Mouse (Mus musculus) B cell, adult 2 months (primary cell): Measurements from ENCODE around the gene Capn2.

Experiments used
- DNase-seq, 2 experiments: peaks; one replicate each; pipeline ENCODE4 v3.0.0; 2022

Capn2 gene

DNA sequence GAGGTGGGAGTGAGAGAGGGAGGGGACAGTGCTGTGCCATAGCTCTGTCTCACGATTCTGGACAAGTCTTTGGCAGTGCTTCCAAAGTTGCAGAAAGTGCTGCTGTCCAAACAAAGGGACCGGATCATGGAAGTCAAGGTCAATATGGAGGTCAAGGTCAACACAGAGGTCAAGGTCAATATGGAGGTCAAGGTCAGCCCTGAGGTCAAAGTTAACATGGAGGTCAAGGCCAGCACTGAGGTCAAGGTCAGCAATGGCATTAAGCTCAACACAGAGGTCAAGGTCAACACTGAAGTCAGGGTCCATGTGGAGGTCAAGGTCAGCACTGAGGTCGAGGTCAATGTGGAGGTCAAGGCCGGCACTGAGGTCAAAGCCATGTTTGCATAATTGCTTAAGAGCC lies 16.6 kb downstream of the Capn2 start:
- no peak for DNase-seq

DNA sequence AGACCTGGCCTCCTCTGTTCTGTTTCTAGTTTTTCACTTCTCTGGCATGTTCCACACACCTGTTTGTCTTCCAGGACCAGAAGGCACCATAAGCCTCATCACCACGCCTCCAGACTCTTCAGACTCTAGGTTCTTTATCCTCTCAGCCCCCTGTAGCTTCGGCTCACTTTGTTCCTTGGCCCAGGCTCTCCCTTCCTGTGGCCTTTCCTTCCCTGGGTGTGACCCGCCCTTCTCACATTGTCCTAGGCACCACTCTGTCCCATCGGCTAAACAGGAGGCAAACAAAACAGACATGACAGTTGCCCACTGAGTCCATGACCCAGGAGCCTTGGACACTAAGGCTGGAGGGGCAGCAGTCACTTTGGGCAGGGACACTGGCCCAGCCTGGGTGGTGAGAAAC lies 17.2 kb downstream of the Capn2 start:
- no peak for DNase-seq

DNA sequence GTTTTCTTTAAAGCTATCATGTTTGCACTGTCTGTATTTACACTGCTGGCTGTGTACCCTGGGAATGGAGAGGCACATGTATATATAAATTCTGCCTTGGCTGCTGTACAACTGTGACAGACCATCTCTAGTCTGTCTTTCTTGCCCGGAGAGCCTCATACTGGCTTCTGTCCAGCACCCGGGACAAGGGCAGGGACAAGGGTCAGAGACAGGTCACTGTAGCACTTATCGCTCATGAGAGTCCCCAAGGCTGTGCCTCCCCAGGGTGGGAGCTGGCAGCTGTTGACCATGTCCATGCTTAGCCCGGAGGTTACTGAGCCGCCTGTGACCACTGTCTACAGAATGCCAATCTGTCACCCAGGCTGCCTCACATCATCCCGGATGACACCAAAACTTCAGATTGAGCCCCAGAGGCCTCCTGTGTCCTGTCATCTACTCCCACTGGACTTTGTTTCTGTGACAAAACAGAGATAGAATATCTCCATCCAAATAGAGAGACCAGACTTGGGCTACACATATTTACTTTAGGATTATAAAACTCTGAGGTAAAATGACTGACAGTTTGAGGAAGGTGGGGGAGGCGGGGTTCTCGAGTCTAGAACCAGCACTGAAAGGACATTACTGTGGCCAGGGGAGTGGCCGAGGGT lies 17.8 kb downstream of the Capn2 start:
- no peak for DNase-seq

DNA sequence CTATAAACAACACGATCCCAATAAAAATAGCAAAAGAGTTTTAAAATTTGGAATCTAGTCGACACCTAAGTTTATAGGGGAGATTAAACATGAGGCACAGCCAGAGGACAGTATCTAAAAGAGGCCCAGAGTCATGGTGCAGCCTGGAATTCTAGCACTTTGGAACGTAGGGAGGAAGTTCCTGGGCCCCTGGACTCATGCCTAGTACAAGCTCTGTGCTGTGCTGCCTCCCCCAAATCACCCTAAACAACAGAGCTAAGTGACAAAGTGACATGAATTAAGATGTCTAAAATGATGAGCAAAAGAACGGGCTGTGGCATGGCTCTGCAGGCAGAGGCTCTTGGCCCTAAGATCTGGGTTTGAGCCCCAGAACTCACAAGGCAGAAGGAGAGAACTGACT lies 19.7 kb downstream of the Capn2 start:
- no peak for DNase-seq

DNA sequence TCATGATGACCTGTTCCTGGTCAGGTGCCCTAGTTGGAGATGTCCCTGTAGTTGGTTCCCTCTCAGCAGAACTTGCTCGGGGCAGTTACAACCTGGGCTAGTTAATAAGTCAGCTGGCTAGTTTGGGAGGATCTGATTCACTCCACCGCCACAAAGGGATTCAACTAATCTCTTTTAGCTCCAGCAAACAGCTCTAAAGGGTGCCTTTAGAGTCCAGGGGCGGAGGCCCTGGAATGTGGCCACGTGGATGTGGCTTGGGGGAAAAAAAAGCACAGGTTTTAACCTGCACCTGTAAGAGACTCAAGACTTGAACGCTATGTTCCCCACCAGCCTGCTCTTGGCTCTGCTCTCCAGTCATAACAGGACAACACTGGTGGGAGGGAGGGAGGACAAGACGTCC lies 20.7 kb downstream of the Capn2 start:
- DNase-seq: no peak

DNA sequence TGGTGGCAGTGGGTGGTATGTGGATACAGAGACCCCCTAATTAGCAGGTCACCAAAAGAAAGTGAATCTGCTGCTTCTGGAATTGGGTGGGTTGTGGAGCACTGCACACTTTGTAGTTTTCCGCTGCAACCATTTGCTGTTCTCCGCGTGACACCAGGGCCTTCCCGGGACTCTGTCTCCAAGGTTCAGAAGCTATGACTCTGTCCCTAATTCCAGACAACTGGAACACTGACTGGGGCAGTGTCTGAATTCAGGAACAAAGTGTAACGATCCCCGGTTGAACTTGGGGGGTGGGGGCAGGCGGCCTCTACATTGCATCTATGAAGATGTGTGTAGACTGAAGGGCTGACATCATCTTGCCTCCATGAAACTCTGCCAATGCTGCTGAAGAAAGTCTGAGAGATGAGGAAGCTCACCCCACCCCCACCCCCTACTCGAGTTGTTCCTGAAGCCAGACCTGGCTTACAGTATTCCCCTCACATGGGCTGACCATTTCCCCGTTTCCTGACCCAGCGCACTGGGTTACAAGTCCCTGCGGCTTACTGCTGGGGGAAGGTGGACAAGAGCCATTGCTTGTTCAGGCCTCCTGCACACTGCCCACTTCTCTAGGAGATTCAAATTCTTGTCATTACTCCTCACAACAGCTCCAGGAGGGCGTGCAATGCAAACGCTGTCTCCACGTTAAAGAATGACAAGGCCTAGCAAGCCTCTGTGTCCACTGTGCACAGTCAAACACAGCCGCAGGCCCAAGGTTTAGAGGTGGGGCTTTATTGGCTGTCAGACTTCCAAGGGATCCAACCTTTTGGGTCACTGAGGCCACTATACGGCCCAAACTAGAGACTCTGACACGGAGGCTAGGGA lies 22.9 kb downstream of the Capn2 start:
- no peak for DNase-seq

DNA sequence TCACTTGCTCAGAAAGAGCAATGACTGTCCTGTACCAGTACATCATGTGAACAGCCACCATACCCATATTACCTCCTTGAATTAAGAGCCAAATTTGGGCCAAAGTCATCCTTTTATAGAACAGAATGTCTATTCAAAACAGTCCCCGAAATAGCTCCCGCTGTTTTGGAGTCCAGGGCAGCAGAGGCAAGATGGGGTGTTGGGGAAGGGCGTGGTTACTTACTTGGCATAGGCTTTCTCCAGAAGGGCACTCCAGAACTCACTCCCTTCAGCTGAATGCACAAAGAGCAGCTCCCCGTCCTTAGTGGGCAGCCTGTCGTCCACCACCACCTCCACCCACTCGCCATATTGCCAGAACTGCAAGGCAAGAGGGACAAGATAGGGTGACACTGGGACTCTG lies 25.6 kb downstream of the Capn2 start:
- DNase-seq: no peak

DNA sequence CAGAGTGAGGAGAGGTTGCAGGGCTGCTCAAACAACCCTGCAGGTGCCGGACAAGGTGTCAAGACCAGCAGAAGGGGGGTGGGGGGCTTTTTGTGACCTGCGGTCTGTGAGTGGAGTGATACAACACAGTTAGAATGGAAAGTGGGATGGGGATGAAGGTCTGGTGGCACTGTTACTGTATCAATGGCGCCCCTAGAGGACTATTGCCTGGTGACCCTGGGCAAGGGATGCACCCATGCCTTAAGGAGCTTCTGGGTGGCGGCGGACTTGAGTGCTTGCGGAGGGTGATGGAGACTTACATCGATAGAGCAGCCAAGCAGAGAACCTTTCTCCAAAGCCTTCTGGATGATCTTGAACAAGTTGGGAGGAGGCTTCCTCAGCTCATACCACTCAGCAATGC lies 26.8 kb downstream of the Capn2 start:
- no peak for DNase-seq

DNA sequence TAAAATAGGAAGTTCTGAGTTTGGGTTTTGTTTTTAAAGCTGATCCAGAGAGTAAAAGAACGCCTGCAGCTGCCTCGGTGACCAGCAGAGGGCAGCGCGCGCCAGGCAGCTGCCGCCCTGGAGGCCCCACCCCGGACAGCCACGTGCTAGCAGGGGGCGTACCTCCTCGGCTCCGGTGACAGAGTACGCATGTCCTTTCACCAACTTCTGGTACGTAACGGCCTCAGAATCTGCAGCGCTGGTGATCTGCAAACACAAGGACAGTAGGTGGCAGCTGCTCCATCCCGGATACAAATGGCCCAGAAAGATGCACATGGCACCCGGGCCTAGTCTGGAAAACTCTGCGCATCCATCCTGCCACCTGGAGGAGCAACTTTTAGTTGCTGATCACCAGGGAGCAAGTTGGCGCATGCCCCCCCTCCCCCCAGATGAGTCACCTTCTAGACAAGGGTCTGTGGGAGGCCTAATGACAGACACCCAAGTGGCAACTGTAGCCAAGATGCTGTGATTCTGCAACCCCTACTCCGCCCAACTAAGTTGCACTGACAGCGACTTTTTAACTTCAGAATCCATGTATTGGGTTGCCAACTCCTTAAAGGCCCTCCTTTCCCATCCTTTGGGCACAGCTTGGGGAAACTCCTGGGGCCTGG lies 27.5 kb downstream of the Capn2 start:
- DNase-seq: peak; percentile 97 to 98

DNA sequence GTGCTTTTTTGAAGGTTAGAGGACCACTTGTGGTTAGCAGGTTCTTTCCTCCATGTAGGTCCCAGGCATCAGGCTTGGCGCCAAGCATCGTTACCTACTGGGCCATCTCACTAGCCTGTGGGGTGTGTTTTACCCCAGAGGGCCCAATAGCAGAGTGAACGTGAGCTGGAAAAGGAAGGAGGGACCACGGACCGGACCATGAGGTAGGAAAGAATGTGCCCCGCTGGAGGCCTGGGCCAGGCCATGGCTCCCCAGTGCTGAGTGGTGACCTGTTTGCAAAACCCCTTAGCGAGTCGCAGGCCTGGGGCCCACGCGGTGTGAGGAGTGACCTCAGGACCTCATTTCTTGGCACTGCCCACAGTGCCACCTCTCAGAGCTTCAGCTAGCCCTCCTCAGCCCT lies 28.9 kb downstream of the Capn2 start:
- no peak for DNase-seq

DNA sequence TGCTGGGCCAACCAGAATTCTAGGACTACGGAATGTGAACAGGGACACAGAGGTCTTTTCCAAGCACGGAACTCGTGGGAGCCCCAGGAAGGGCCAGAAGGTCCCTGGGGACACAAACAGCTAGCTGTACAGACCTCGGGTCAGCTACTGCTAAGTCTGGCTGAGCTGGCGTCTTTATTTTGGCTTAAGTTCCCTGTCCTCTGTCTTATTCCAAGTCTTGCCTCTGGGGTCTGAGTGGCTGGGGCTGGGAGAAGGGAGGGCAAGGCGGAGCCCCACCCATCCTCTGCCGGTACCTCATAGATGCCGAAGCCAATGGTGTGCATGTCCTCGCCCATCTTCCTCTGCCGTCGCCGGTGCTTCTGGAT lies 33.5 kb downstream of the Capn2 start:
- no peak for DNase-seq

DNA sequence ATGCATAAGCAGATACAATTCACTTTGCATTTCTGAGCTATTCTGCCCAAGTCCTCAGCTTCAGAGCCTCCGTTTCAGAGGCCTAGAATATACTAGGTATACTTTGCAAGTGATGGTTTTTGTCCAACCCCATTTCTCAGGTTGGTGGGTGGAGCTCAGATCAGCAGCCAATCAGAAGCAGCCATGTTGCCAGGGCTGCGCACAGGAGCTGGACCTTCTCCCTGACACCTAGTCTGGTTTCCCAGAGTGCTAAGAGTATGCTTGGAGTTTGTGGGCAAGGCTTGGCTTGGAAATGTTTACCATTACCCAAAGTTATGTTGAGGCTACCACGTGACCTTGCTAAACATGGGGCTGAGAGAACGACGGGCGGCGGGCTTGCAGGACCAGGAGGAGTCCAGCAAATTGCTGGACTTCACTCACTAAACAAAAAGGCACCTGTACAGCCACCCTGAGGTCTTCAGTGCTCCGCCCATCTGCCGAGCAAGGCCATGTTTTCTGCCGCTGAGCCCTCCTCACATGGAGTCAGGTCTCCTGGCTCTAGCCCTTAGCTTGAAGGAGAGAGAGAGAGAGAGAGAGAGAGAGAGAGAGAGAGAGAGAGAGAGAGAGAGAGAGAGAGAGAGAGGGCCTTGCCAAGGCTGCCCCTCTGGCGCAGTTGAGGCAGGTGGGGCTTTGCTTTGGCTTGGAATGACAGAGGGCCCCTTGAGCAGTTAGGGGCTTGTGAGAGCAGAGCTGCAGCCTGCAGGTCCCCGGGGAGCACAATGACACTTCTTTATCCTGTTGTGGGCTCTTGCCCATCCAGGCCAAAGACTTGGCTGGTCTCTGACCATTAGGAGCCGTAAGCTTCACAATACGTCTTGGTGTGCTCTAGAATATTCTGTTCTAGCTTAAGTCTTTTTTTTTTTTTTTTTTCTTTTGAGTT lies 34.2 kb downstream of the Capn2 start:
- DNase-seq: no peak

DNA sequence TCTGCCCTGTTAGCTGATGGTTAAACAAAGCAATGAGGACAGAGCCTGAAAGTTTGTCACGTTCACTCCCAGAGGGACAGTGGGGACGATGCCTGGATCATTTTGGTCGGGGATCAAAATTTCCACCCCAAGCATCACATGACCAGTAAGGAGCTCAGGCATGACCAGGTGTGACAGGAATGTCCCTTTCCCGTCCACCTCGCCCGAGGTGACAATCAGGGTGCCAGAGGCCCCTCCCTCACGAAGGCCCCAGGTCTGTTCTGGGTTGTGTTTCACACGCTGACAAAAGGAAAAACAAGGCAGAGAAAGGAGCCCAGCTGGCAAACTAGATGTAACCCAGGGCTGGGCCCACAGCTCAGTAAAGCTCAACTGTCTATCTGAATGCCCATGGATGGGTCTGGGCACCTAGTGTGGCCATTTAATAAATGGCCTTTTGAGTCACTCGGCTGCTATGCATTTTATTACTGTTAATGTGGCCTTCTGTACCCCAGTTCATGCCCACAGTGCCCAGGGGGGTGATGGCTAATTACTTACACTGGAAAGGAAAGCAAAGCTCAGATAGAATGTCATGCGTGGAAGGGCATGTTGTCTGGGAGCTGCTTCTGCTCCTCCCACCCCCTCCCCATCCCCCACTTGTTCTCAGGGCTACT lies 35.6 kb downstream of the Capn2 start:
- no peak for DNase-seq

DNA sequence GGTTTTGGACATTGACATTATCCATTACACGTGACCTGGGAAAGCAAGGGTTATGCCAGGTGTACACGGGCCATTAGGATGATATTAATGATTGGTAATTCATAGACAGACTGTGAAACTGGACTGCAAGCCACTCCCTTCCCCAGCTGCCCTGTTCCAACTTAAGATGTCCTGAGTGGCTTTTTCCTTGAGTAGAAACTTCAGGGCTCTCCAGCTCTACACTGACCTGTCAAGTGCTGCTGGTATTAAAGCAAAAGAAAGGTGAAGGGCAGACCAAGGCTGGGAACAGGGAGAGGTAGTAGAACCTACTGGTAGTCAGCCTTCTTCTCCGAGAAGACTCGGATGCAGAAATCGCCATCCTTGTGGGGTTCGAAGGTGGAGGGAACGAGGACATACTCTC lies 36.3 kb downstream of the Capn2 start:
- DNase-seq: no peak

DNA sequence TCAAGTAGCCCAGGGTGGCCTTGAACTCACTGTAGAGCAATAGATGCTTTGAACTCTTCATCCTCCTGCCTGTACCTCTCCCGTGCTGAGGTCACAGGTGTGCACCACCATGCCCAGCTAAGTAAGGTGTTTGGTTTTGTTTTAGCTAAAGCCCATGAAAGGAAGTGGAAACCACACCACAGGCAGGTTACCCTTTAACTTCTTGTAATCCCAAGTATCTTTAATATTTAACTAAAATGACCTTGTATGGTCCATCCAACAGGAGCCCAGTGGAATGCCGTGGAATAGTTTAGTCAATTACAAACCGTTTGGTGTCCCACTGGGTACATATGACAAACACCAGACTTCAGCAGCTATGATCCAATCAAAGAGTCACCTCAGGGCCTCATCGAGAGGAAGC lies 38.5 kb downstream of the Capn2 start:
- DNase-seq: no peak

DNA sequence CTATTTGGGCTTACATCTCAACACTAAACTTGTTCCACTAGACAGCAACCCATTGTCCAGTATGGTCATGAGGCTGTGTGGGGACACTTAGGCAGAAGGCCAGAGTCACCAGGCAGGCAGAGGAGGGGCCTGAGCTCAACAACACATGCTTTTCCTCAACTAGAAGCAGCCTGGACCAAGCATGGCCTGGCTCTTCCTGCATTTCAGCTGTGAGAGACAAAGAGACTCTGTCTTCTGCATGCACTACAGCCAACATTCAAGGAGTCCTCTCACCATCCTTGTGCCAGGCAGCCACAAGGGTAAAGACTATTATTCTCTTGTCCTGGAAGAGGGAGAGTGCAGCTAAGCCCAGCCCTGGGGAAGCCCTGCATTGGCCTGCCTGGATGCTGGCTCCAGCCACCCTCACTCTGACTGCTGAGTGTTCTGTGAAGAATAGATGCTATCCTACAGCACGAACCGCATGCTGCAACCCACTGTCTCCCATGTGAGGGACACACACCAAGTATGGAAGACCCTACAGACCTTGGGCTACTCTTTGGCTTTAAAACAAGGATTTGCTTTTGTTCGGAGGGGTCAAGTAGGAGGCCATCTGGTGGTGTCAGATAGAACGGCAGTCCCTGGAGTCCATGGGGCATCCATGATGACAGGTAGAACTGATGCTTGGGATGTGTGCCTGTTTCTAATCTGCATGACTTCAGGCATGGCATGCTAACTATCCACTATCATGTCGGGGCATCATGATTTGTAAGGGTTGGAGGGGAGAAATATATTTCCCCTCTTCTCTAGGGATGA lies 42.2 kb downstream of the Capn2 start:
- DNase-seq: no peak

DNA sequence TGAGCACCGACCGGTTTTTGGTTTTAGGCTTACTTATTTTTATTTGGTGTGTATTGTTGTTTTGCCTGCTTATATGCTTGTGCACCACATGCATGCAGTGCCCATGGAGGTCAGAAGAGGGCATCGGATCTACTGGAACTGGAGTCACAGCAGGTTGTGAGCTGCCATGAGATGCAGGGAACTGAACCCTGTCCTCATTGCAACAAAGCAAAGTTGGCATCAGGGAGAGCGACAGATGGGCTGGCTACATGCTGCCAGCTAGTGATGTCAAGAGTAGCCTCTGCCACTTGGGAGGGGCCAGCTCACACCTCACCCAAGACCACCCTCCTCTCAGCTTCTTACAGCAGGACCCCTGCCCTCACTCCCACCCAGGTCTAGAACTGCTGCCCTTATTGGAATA lies 51.4 kb downstream of the Capn2 start:
- no peak for DNase-seq

DNA sequence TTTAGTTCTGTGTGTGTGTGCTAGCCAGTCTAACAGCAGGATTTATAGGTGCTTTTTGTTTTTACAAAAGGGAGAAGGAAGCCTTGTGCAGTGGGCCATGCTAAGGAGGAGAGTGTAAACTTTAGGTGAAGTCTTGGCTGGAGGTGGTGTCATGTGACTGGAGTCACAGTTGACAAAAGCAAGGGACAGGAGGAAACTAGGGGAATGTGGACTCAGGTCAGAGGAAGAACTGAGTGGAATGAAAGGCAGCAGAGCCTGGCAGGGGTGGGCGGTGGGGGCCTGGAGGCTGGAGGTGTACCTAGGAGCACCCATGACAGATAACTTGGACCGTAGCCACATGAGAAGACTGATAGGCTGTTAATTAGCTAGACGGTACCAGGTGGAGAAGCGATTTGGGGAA lies 52.1 kb downstream of the Capn2 start:
- DNase-seq: no peak

DNA sequence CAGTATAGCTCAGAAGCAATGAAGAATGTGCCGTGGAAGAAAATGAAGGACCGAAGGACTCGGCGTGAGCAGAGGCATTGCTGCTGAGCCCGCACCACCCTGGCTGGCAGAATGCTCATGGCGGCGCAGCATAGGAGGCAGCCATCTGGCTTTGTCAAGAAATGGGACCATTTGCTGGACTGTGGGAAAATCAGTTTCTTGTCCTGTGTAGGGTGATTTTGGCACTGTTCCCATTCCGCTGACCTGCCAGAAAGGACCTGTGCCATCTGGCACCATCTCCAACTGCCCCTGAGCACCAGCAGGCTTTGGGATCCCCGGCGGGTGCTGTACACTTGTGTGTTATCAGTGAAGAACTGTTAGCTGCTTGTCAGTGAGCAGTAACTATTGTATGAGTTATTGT lies 55.6 kb downstream of the Capn2 start:
- no peak for DNase-seq

DNA sequence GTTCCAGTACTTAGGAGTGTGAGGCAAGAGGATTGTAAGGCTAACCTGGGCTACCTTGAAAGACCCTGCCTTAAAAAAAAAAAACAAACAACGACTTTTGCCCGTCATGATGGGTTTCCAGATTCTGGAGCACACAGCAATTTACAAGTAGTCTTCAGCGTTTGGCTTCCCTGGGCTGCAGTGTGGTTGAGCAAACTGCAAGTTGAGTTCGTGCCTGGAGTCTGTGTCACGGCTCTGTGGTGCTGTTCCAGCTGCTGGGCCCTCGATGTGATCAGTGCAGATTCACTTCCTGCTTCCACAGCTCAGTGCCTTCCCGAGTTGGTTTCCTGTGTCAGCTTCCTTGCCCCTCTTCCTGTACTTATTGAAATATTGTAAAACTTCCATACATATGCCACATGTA lies 56.1 kb downstream of the Capn2 start:
- DNase-seq: no peak

DNA sequence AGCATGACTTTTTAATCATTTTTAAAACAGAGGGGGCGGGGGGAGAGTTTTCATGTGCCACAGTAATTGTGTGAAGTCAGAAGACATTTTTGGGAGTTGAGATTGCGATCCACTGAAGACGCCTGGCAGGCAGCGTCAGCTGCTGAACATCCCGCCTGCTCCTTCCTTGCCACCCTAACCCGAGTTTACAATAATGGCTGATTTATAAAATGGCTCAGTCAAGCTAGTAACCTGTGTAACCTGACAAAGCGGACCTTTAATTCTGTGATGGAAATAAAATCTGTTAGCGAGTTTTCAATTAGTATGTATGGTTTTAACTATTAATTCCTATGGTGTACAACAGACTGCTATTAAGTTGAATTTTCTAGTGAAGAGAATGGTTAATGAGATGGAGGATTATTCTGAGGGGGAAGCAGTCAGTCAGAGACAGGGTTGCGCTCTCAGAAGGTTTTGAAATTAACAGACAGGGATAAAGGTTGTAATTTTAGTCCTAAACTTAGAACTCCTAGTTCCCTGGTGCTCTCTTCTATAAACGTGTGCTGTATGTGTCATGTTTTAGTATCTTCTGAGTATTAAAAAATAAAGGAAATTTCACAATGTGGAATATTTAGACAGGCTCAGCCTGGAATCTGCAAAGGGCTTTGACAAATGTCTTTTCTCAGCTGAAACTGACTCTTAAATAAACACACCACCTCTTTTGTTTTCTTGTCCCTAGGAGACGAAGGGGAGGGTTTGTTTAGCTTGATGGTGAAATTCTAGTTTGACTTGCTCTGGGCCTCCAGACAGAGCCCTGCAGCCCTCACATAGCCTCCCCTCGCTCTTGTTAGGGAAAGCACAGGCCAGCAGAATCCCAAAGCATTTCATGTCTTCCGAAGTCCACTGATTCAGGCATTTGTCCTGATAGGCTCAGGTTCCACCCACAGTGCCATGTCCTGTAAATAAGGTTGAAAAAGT lies 56.8 kb downstream of the Capn2 start:
- no peak for DNase-seq
